Mouse (Mus musculus) myocyte (in vitro differentiated cells): ENCODE measurements around the gene Psap.
"Not testable (repeated sequence)": the region's sequence is repeated elsewhere in the genome, so short reads cannot be mapped to it uniquely, and the experiment has no call there.

Source experiments
- CEBPB ChIP-seq: IDR thresholded peaks from 2 replicates; pipeline ENCODE4 v1.6.1; 2011; ENCODE audit warnings: mild to moderate bottlenecking, moderate library complexity; ENCODE audit not compliant: poor library complexity, insufficient read depth, severe bottlenecking
- E2F4 ChIP-seq: IDR thresholded peaks from one replicate; pipeline ENCODE4 v1.6.1; 2011; ENCODE audit warnings: mild to moderate bottlenecking, control low read depth, moderate library complexity; ENCODE audit not compliant: insufficient read depth
- MAX ChIP-seq: IDR thresholded peaks from one replicate; pipeline ENCODE4 v1.6.1; 2011; ENCODE audit warnings: low read depth, mild to moderate bottlenecking, control low read depth
- MYOD1 ChIP-seq, 3 experiments: IDR thresholded peaks; one replicate each; pipeline ENCODE4 v1.6.1; 2011; ENCODE audit warnings: control low read depth in 2 of 3, low read depth in 2 of 3, mild to moderate bottlenecking in 2 of 3, moderate library complexity in 1 of 3; ENCODE audit not compliant: insufficient read length in 2 of 3, control insufficient read depth in 1 of 3
- MYOG ChIP-seq, 3 experiments: IDR thresholded peaks; one replicate each; pipeline ENCODE4 v1.6.1; 2011; ENCODE audit warnings: control low read depth in 2 of 3, low read depth in 2 of 3, mild to moderate bottlenecking in 2 of 3; ENCODE audit not compliant: insufficient read length in 2 of 3, control insufficient read depth in 1 of 3, insufficient read depth in 1 of 3
- POLR2A ChIP-seq: IDR thresholded peaks from one replicate; pipeline ENCODE4 v1.6.1; 2011; ENCODE audit warnings: low read depth, mild to moderate bottlenecking, control low read depth, moderate library complexity; ENCODE audit not compliant: insufficient read length
- POLR2AphosphoS2 ChIP-seq: IDR thresholded peaks from one replicate; pipeline ENCODE4 v1.6.1; 2011; ENCODE audit warnings: low read depth, control low read depth; ENCODE audit not compliant: insufficient read length
- REST ChIP-seq: IDR thresholded peaks from one replicate; pipeline ENCODE4 v1.6.1; 2011; ENCODE audit warnings: mild to moderate bottlenecking, control low read depth, moderate library complexity; ENCODE audit not compliant: insufficient read depth, insufficient read length
- SRF ChIP-seq: IDR thresholded peaks from one replicate; pipeline ENCODE4 v1.6.1; 2011; ENCODE audit warnings: low read depth; ENCODE audit not compliant: control insufficient read depth, insufficient read length
- TCF12 ChIP-seq: IDR thresholded peaks from one replicate; pipeline ENCODE4 v1.6.1; 2011; ENCODE audit warnings: mild to moderate bottlenecking, control low read depth; ENCODE audit not compliant: poor library complexity, insufficient read depth, severe bottlenecking
- TCF3 ChIP-seq: IDR thresholded peaks from one replicate; pipeline ENCODE4 v1.6.1; 2011; ENCODE audit warnings: low read depth, control low read depth; ENCODE audit not compliant: insufficient read length
- USF1 ChIP-seq: IDR thresholded peaks from one replicate; pipeline ENCODE4 v1.6.1; 2011; ENCODE audit warnings: low read depth, mild to moderate bottlenecking, control low read depth, moderate library complexity

GRCm38 (mm10) chr10:60248345-60248744, 29.1 kb upstream of the Psap start:
- TF ChIP-seq USF1; TCF12; MYOG (IDR thresholded peaks at IDR 0.05; ENCODE audit: control insufficient read depth in 1 of 3, insufficient read depth in 1 of 3, insufficient read length in 2 of 3, low read depth in 2 of 3); POLR2A; MAX; POLR2AphosphoS2; E2F4; REST; MYOD1 (IDR thresholded peaks at IDR 0.05; ENCODE audit: control insufficient read depth in 1 of 3, insufficient read length in 2 of 3, low read depth in 2 of 3); SRF; TCF3: not testable (repeated sequence)
- peak; percentile 61; the same call in 1 of the 2 replicates for TF ChIP-seq CEBPB
